Mouse (Mus musculus) forebrain, embryonic 12.5 days (tissue): ENCODE results near the gene Syde2. TPM values are rescaled to one million over a fixed set of nuclear protein-coding genes. Genes with fewer than 3 reads are reported as not detected.

Source experiments
- ATAC-seq: fragments of 200-750 bp; cut with Nextera tagmentation; 2 replicates; pipeline ENCODE4 v1.8.0; 2017; ENCODE audit warnings: moderate TSS enrichment; ENCODE audit not compliant: low FRiP score
- H3K27ac ChIP-seq: fragments of 300-500 bp; sonication (generic); 2 replicates; pipeline ENCODE4 v1.5.1; 2016; ENCODE audit warnings: mild to moderate bottlenecking
- H3K27me3 ChIP-seq: fragments of 300-500 bp; sonication (generic); 2 replicates; pipeline ENCODE4 v1.6.1; 2016; ENCODE audit warnings: mild to moderate bottlenecking
- H3K36me3 ChIP-seq: fragments of 300-500 bp; sonication (generic); replicated peaks from 2 replicates; pipeline ENCODE4 v1.6.1; 2016; ENCODE audit warnings: mild to moderate bottlenecking
- H3K4me1 ChIP-seq: fragments of 300-500 bp; sonication (generic); 2 replicates; pipeline ENCODE4 v1.6.1; 2016
- H3K4me2 ChIP-seq: fragments of 300-500 bp; sonication (generic); 2 replicates; pipeline ENCODE4 v1.6.1; 2016; ENCODE audit warnings: mild to moderate bottlenecking, moderate library complexity
- H3K4me3 ChIP-seq: fragments of 300-500 bp; sonication (generic); replicated peaks from 2 replicates; pipeline ENCODE4 v1.5.1; 2016; ENCODE audit warnings: mild to moderate bottlenecking
- H3K9ac ChIP-seq: fragments of 300-500 bp; sonication (generic); 2 replicates; pipeline ENCODE4 v1.6.1; 2016; ENCODE audit warnings: mild to moderate bottlenecking
- H3K9me3 ChIP-seq: fragments of 300-500 bp; sonication (generic); 2 replicates; pipeline ENCODE4 v1.6.1; 2016
- WGBS: fragments of 180-500 bp; shearing (Covaris S2); methylation state at CpG from one replicate; pipeline ENCODE4 v1.1.7; 2016; 5-methylcytosine and 5-hydroxymethylcytosine counted together
- polyA plus RNA-seq: library from polyadenylated mRNA; unstranded; fragments of >200 nt; fragmentation: Nextera tagmentation; extraction: Ambion mirVana; gene quantifications from 2 replicates; pipeline ENCODE4 v1.2.1, GENCODE M21; 2016

Syde2 gene
- polyA plus RNA-seq, 1 experiment from 2014 or later = 1.5 TPM

DNA sequence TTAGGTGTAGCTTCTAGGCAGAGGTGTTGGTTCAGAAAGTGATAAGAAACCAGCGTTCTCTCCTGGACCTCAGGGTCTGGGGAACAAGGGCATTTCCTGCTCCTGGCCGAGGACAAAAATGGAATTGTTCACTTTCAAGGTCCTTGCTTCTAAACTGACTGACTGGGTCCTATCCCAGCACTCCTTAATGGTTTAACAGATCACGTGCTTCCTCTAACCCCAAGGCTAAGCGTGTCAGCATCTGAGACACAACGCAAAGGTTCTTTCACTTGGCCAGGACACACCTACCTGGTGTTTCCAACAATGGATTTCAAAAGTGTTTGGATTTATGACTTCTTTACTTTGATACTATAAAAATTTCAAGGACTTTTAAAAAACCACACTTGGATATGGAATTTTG lies 62.3 kb downstream of the Syde2 start:
- Histone ChIP-seq H3K27me3 (peaks cover 8% of the 10 kb centered on the region; the same call in 1 of the 2 replicates), H3K9ac (no peak overlapping the region), H3K9me3 (no peaks in the 10 kb centered on the region), H3K4me1 (peaks cover 16% of the 10 kb centered on the region), H3K36me3 (no peaks in the 10 kb centered on the region), H3K27ac (no peak overlapping the region), H3K4me3 (no peak overlapping the region), H3K4me2 (no peak overlapping the region)
- no peak for ATAC-seq
- 91% methylated on average over 5 of the region's 5 CpGs for WGBS

DNA sequence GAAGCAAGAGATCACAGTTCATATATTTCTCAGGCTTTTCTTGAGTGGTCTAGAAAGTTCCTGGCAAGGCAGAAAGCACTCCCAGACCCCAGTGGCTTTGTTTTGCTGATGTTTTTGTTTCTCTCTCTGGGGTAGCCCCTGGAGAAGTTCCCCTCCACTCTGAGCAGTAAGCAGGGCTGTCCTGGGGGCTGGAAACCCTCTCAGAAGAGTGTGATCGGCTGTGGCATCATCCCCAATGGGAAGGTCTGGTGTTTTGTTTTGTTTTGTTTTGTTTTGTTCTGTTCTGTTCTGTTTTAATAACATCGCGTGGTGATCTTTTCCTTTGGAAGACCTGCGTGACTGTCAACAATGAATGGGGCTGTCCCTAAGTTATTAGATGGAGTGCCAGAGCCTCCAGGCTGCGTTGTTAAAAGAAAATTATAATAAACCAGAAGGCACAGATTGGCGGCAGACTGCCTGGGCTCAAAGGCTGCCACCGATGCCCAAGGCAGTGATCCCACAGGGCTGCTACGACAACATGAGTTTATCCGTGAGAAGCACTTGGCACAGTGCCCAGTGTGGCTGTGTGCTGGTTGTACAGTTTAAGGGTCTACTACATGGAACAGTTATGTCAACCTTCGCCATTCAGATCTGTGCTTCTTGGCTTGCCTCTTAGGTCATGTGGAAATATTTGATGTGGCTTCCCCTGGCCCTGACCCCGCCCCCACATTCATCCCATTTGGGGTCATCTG lies 63.8 kb downstream of the Syde2 start:
- H3K4me3 ChIP-seq = no peak overlapping the region
- H3K4me1 ChIP-seq = peaks cover 16% of the 10 kb centered on the region
- 41% methylated on average over 11 of the region's 11 CpGs for WGBS
- no peaks in the 10 kb centered on the region for H3K9me3 ChIP-seq
- no peak overlapping the region for H3K9ac ChIP-seq
- ATAC-seq = peak; percentile 87
- no peak overlapping the region for H3K4me2 ChIP-seq
- H3K36me3 ChIP-seq = no peaks in the 10 kb centered on the region
- H3K27ac ChIP-seq = peak overlapping the region; percentile 0; the same call in 1 of the 2 replicates
- H3K27me3 ChIP-seq = peaks cover 8% of the 10 kb centered on the region; the same call in 1 of the 2 replicates

DNA sequence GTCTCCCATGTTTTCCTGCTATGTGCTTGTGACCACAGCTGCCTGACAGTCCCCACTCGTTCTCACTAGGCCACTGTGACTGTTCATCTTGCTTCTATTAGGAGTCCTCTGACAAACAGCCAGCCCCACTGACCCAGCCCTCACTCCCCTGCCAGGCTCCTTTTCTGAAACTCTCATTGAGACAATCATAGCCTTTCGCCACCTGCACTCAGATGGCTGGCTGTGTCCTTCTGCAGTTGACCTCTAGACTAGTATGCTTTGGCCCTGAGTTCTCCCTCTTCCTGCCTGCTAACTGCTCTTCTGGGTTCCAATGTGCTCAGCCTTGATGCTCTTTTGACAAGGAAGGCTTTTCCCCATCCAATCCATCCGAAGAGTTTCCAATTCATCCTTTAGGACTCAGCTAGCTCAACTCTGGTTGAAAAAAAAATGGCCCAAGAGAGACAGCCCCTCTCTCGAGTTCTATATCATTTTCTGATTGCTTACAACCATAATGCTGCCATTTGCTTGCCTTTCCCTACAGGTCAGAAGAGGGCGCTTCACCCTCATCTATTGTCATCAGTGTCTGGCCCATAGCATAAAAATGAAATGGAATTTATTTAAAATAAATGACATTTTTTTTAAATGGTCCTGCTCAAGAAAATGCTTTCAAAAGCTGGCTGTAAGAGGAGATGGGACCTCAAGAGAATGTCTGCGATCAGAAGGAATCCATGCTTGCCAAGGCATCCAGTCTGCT lies 65.6 kb downstream of the Syde2 start:
- Histone ChIP-seq H3K27me3 (peaks cover 5% of the 10 kb centered on the region; the same call in 1 of the 2 replicates), H3K36me3 (no peaks in the 10 kb centered on the region), H3K27ac (no peak overlapping the region), H3K9me3 (no peaks in the 10 kb centered on the region), H3K4me1 (peaks cover 11% of the 10 kb centered on the region), H3K4me3 (no peak overlapping the region), H3K9ac (no peak overlapping the region), H3K4me2 (no peak overlapping the region)
- ATAC-seq = no peak
- WGBS = 70% methylated on average over 6 of the region's 6 CpGs

DNA sequence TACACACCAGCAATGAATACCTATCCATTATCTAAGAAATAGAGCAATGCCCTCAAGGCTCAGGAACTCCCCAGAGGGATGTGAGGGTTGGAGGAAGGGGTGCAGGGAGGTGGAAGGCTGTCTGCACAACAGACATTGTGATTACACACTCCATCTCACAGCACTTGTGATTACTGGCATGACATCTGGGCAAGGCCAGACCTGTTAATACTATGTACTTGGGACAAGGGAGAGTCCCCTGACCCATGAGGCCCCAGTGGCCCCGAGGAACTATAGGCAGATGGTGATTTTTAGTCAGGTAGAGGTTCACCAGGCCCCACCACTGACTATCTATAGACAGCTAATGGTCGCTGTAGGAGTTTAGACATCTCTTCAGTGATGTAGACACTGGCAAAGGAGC lies 66.2 kb downstream of the Syde2 start:
- no peak overlapping the region for H3K4me3 ChIP-seq
- no peak overlapping the region for H3K4me2 ChIP-seq
- peaks cover 2% of the 10 kb centered on the region; the same call in 1 of the 2 replicates for H3K27me3 ChIP-seq
- no peaks in the 10 kb centered on the region for H3K9me3 ChIP-seq
- whole genome bisulfite sequencing = 85% methylated on average over 2 of the region's 2 CpGs
- peaks cover 11% of the 10 kb centered on the region for H3K4me1 ChIP-seq
- no peaks in the 10 kb centered on the region for H3K36me3 ChIP-seq
- ATAC-seq = no peak
- H3K27ac ChIP-seq = no peak overlapping the region
- H3K9ac ChIP-seq = no peak overlapping the region

DNA sequence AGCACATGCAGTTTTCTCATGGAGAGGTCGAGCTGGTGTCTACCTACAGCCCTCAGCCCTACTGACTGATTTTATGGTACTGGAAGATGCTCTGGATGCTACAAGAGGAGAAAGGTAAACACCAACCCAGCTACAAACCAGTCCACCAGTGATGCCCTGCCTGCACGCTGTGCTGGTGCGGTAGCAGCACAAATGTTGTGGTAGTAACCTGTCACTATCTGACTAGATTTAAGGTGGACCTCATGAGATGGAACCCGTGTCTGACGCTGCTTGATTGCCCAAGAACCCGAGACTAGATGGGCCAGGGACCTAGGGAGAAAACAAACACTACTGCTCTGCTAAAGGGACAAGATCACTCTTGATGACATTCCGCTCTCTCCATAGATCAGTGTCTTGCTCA lies 69.5 kb downstream of the Syde2 start:
- no peak for ATAC-seq
- H3K4me1 ChIP-seq = no peaks in the 10 kb centered on the region; the same call in 1 of the 2 replicates
- H3K36me3 ChIP-seq = no peaks in the 10 kb centered on the region
- H3K4me3 ChIP-seq = no peak overlapping the region
- no peak overlapping the region for H3K9ac ChIP-seq
- H3K4me2 ChIP-seq = no peak overlapping the region
- H3K9me3 ChIP-seq = no peaks in the 10 kb centered on the region
- H3K27ac ChIP-seq = no peak overlapping the region
- H3K27me3 ChIP-seq = no peaks in the 10 kb centered on the region; the same call in 1 of the 2 replicates
- WGBS = 83% methylated on average over 7 of the region's 7 CpGs

DNA sequence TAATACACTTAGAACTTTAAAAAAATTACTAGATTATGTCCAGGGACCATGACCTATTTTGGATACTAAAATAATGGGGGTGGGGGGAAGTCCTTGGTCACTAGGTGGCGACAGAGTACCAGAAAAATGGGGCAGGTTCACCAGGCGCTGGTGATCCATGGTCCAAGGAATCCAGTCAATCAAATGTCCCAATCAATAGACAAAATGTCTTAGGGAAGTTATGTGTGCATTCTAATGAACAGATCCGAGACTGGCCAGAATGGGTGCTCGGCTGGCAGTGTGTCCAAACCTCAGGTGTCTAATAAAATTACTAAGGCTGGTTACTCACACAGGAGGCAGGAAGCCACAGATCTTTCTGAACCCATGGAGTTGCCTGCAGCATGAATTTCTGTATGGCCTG lies 70.6 kb downstream of the Syde2 start:
- no peaks in the 10 kb centered on the region for H3K36me3 ChIP-seq
- peak; percentile 67 for ATAC-seq
- no peaks in the 10 kb centered on the region for H3K4me1 ChIP-seq
- no peak overlapping the region for H3K27ac ChIP-seq
- no peak overlapping the region for H3K4me2 ChIP-seq
- H3K9ac ChIP-seq = no peak overlapping the region
- H3K4me3 ChIP-seq = no peak overlapping the region
- H3K9me3 ChIP-seq = no peaks in the 10 kb centered on the region
- WGBS = 19% methylated on average over 4 of the region's 4 CpGs
- no peaks in the 10 kb centered on the region; the same call in 1 of the 2 replicates for H3K27me3 ChIP-seq

DNA sequence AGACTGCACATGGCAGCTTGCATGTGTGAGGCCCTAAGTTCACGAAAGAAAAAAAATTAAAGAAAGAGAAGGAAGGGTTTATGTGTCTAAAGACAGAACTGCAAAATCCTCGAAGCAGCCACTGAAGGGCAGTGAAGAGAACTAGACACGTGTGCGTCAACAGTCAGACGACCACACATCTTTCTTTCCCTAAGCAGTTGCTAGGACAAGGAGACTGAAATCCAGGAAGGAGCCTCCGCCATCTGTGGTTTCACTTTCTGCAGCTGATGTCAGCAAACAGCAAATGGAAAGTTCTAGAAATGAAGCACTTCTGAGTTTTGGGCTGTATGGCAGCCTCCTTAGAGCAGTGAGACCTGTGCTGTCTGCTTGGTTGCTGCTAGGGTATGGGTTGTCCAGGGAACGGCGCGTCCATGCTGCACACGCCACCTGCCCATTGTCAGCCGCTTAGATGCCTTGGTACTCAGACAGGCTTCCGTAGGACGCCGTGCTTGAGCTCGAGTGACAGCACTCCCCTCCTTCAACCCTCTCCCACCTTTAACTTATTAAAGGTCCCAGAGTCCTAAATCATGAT lies 71.8 kb downstream of the Syde2 start:
- ATAC-seq = no peak
- Histone ChIP-seq H3K4me1 (no peaks in the 10 kb centered on the region), H3K27me3 (no peaks in the 10 kb centered on the region; the same call in 1 of the 2 replicates), H3K27ac (no peak overlapping the region), H3K9ac (no peak overlapping the region), H3K9me3 (no peaks in the 10 kb centered on the region), H3K4me2 (no peak overlapping the region), H3K4me3 (no peak overlapping the region), H3K36me3 (no peaks in the 10 kb centered on the region)
- WGBS = 83% methylated on average over 15 of the region's 15 CpGs

DNA sequence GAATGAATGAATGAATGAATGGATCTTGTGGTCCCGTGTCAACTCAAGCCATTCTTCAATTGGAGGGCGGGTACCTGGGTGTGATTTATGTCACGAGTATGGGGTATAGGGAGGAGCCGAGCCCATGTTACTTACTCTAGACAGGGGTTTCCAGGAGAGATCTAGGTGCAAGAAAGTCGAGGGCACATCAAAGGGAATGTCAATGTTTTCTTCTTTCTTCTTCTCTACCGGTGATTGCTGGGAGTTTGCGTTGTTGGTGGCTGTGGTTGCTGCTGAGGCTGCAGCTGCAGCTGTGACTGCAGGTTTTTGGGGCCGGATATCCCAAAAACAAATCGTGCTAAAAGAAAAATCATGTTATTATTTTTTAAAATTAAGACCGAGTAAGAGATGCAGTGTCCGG lies 75.5 kb downstream of the Syde2 start:
- 89% methylated on average over 11 of the region's 11 CpGs for WGBS
- H3K4me2 ChIP-seq = no peak overlapping the region
- no peaks in the 10 kb centered on the region for H3K9me3 ChIP-seq
- H3K36me3 ChIP-seq = no peaks in the 10 kb centered on the region
- H3K27ac ChIP-seq = no peak overlapping the region
- no peaks in the 10 kb centered on the region for H3K27me3 ChIP-seq
- ATAC-seq = no peak
- H3K4me3 ChIP-seq = no peak overlapping the region
- H3K9ac ChIP-seq = no peak overlapping the region
- H3K4me1 ChIP-seq = no peaks in the 10 kb centered on the region

DNA sequence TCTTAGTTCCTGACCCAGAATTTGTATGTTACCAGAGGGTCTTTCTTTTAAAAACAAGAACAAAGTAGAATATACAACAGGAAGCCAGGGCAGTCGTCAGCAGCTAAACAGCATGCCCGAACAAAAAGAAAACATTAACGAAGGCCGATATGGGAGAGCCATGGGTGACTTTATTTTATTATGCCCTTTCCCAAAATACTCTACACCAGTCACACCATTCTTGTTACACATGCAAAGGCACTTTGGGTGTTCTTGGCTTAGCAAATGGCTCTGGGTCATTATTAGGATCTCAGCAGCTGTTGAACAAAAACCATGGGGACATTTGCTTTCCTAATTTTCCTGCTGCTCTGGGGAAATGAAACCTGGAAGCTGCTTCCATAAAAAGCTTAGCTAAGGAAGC lies 81.6 kb downstream of the Syde2 start:
- Histone ChIP-seq H3K9ac (no peak overlapping the region), H3K27me3 (no peaks in the 10 kb centered on the region), H3K4me3 (no peak overlapping the region), H3K36me3 (no peaks in the 10 kb centered on the region), H3K9me3 (no peaks in the 10 kb centered on the region), H3K4me1 (no peaks in the 10 kb centered on the region), H3K27ac (no peak overlapping the region), H3K4me2 (no peak overlapping the region)
- WGBS = 73% methylated on average over 4 of the region's 4 CpGs
- no peak for ATAC-seq

Other genes starting within 250 kb of the Syde2 start
- 85.9 and 103 TPM in 2 replicates for gene Ddah1, start 229.2 kb upstream of the Syde2 start, polyA plus RNA-seq
- 50.7 and 50.8 TPM in 2 replicates for gene Bcl10, start 65.1 kb upstream of the Syde2 start, polyA plus RNA-seq
- 63.0 and 64.4 TPM in 2 replicates for gene 2410004B18Rik, start 49.9 kb upstream of the Syde2 start, polyA plus RNA-seq
- gene Wdr63, start 120.3 kb downstream of the Syde2 start, polyA plus RNA-seq = 0.23 and 0.49 TPM in 2 replicates
- 1.9 and 3.8 TPM in 2 replicates for gene Mcoln3, start 129.6 kb downstream of the Syde2 start, polyA plus RNA-seq
- 0.20 and 0.23 TPM in 2 replicates for gene Mcoln2, start 162.0 kb downstream of the Syde2 start, polyA plus RNA-seq
- gene Lpar3, start 233.1 kb downstream of the Syde2 start, polyA plus RNA-seq = 0.14 and 0.33 TPM in 2 replicates